Mouse (Mus musculus): Measurements from ENCODE around the gene Rnf157. TPM values are rescaled to one million over a fixed set of nuclear protein-coding genes. Genes with fewer than 3 reads are reported as not detected.

Rnf157 gene
- polyA plus RNA-seq, 1 experiment, result 2.3 TPM

DNA sequence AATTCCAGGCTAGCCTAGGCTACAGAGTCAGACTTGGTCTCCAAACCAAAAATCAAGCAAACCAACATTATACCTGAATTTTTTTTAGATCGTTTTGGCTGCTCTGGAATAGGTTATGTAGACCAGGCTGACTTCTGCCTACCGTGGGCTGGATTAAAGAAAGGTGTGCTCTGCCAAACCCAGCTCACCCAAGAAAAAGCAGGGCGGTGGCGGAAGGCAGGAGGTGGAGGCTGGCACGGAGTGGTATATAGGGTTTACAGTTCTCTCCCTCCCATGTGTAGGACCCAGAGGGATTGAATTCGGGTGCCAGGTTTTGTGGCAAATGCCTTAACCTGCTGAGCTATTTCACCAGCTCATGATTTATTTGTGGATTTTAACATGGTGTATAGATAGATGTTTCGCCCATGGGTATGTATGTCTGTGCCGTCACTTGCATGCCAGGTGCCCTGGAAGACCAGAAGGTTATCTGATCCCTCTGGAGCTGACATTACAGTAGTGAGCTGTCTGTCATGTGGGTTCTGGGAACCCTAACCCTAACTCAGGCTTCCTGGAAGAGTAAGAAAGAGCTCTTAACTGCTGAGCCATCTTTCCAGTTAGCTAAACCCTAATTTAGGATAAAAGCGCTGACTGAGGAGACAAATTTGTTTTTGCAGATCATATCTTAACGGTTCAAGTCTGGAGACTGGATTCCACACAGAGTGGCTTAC, 105.7 kb downstream of the Rnf157 start, which contains the start of gene Exoc7:
TSS of gene Exoc7 (minus strand) at position 215 of the 707 bp plus-strand sequence.
- no peak within 1 kb of the TSS for H3K27ac ChIP-seq (ENCODE audit: insufficient read depth, low read depth, low read length)
- TF ChIP-seq POLR2A (IDR thresholded peaks at IDR 0.05; ENCODE audit: low read depth, low read length) (no peak), CTCF (IDR thresholded peaks at IDR 0.05; ENCODE audit: extremely low read depth, insufficient read length, insufficient replicate concordance, low read depth, low read length) (no peak)
- peaks cover 19% of the 10 kb centered on the region for H3K36me3 ChIP-seq (ENCODE audit: control insufficient read depth, insufficient read depth, low read length)
- H3K4me1 ChIP-seq (ENCODE audit: control insufficient read depth, insufficient read depth, insufficient read length, low read length), result peaks cover 6% of the 10 kb centered on the region; the same call in 1 of the 2 replicates
- H3K27me3 ChIP-seq (ENCODE audit: control insufficient read depth, insufficient read depth, low read length), result no peaks in the 10 kb centered on the region
- 82% methylated on average over 10 of the region's 10 CpGs for WGBS
- H3K4me3 ChIP-seq (ENCODE audit: low read depth, low read length), result peak within 1 kb of the TSS; percentile 86

DNA sequence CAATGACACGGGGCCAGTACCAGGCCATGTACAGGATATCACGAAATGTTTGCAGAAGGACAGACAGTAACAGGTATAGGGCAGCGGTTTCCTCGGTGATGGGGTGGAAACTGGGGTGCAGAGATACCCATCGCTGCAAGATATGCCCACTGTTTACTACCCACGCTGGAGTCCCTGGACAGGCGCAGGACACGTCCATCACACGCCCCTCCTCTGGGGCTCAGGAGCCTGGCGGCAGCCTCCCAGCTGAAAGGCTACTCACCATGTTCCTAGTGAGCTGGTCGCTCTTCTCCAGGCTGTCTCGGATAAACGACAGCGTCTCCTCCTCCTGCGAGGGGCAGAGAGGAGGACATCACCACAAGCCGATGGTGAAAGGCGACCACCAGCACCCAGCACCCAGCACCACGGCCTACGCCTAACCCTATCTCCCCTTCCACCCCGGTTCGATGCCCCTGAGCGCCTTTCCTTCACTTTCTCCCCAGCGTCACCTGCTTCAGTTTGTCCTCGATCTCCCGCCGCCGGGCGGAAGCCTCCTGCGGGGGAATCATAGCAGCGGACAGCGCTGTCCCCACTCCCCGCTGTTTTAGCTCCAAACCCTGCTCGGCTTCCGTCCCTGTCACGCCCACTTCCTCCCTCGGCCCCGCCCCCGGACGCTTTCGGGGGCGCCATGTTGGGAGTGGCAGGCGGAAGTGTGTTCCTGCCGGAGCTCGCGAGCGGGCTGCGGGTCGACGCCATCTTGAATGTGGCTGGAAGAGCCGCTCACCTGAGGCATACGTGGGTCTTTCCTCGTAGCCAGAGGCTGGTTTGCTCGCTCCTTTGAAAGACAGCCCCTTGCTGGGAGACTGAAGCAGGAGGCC, 106.5 kb downstream of the Rnf157 start:
- Histone ChIP-seq H3K4me1 (ENCODE audit: control insufficient read depth, insufficient read depth, insufficient read length, low read length) (peaks cover 6% of the 10 kb centered on the region; the same call in 1 of the 2 replicates), H3K27me3 (ENCODE audit: control insufficient read depth, insufficient read depth, low read length) (no peaks in the 10 kb centered on the region), H3K4me3 (ENCODE audit: low read depth, low read length) (peak overlapping the region; percentile 86), H3K36me3 (ENCODE audit: control insufficient read depth, insufficient read depth, low read length) (peaks cover 20% of the 10 kb centered on the region), H3K27ac (ENCODE audit: insufficient read depth, low read depth, low read length) (no peak overlapping the region)
- WGBS, result under 1% methylated on average over 53 of the region's 53 CpGs
- no peak for TF ChIP-seq CTCF (IDR thresholded peaks at IDR 0.05; ENCODE audit: extremely low read depth, insufficient read length, insufficient replicate concordance, low read depth, low read length)
- peak; percentile 36; the same call in 1 of the 2 replicates for TF ChIP-seq POLR2A (IDR thresholded peaks at IDR 0.05; ENCODE audit: low read depth, low read length)

DNA sequence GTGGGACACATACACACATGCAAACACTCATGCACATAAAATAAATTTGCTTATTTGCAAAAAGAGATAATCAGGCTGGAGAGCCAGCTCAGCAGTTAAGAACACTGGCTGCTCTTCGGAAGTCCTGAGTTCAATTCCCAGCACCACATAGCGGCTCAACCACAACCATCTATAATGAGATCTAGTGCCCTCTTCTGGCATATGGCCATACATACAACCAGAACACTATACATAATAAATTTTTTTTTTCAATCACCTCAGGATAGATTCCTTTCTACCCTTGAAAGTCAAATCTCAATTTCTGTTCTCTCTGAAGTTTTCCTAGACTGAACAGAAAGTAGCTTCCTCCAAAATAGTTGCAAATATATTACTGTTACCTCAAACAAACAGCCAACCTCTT, 107.4 kb downstream of the Rnf157 start:
- 90% methylated on average over 2 of the region's 2 CpGs for WGBS
- Histone ChIP-seq H3K4me1 (ENCODE audit: control insufficient read depth, insufficient read depth, insufficient read length, low read length) (peaks cover 6% of the 10 kb centered on the region; the same call in 1 of the 2 replicates), H3K36me3 (ENCODE audit: control insufficient read depth, insufficient read depth, low read length) (peaks cover 23% of the 10 kb centered on the region), H3K4me3 (ENCODE audit: low read depth, low read length) (no peak overlapping the region), H3K27ac (ENCODE audit: insufficient read depth, low read depth, low read length) (no peak overlapping the region), H3K27me3 (ENCODE audit: control insufficient read depth, insufficient read depth, low read length) (no peaks in the 10 kb centered on the region)
- TF ChIP-seq CTCF (IDR thresholded peaks at IDR 0.05; ENCODE audit: extremely low read depth, insufficient read length, insufficient replicate concordance, low read depth, low read length) (no peak), POLR2A (IDR thresholded peaks at IDR 0.05; ENCODE audit: low read depth, low read length) (no peak)

GRCm38 (mm10) chr11:116298621-116299020, 114.2 kb downstream of the Rnf157 start:
- peaks cover 31% of the 10 kb centered on the region for H3K36me3 ChIP-seq (ENCODE audit: control insufficient read depth, insufficient read depth, low read length)
- 94% methylated on average over 6 of the region's 6 CpGs for WGBS
- no peaks in the 10 kb centered on the region for H3K27me3 ChIP-seq (ENCODE audit: control insufficient read depth, insufficient read depth, low read length)
- no peak overlapping the region for H3K4me3 ChIP-seq (ENCODE audit: low read depth, low read length)
- H3K4me1 ChIP-seq (ENCODE audit: control insufficient read depth, insufficient read depth, insufficient read length, low read length), result peaks cover 7% of the 10 kb centered on the region
- H3K27ac ChIP-seq (ENCODE audit: insufficient read depth, low read depth, low read length), result no peak overlapping the region
- TF ChIP-seq POLR2A (IDR thresholded peaks at IDR 0.05; ENCODE audit: low read depth, low read length) (no peak), CTCF (IDR thresholded peaks at IDR 0.05; ENCODE audit: extremely low read depth, insufficient read length, insufficient replicate concordance, low read depth, low read length) (no peak)

GRCm38 (mm10) chr11:116298221-116298620, 114.6 kb downstream of the Rnf157 start:
- Histone ChIP-seq H3K4me3 (ENCODE audit: low read depth, low read length) (no peak overlapping the region), H3K4me1 (ENCODE audit: control insufficient read depth, insufficient read depth, insufficient read length, low read length) (peaks cover 9% of the 10 kb centered on the region), H3K36me3 (ENCODE audit: control insufficient read depth, insufficient read depth, low read length) (peaks cover 27% of the 10 kb centered on the region), H3K27me3 (ENCODE audit: control insufficient read depth, insufficient read depth, low read length) (no peaks in the 10 kb centered on the region), H3K27ac (ENCODE audit: insufficient read depth, low read depth, low read length) (no peak overlapping the region)
- 94% methylated on average over 11 of the region's 11 CpGs for WGBS
- TF ChIP-seq CTCF (IDR thresholded peaks at IDR 0.05; ENCODE audit: extremely low read depth, insufficient read length, insufficient replicate concordance, low read depth, low read length) (no peak), POLR2A (IDR thresholded peaks at IDR 0.05; ENCODE audit: low read depth, low read length) (0 out of 2 replicates have a peak, but pooled peaks have one; percentile 0)

DNA sequence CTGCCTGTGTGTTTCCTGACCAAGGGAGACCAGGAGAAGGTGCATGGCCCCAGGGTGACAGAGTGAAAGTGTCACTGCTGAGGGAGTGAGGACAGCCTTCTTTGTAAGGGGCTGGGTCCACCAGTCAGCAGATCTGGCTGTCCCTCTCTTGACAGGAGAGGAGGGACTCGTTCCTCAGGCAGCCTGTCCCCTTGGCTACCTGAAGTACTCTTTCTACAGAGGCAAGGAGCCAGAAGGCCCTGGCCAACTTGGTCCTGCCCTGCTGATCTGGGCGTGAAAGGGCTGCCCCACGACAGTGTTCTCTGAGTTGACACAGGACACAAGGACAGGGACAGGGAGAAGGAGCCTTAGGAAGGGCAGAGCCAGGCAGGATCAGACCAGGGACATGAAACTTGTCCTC, 115.8 kb downstream of the Rnf157 start:
- Histone ChIP-seq H3K27ac (ENCODE audit: insufficient read depth, low read depth, low read length) (no peak overlapping the region), H3K36me3 (ENCODE audit: control insufficient read depth, insufficient read depth, low read length) (peaks cover 24% of the 10 kb centered on the region; the same call in 1 of the 2 replicates), H3K27me3 (ENCODE audit: control insufficient read depth, insufficient read depth, low read length) (no peaks in the 10 kb centered on the region), H3K4me3 (ENCODE audit: low read depth, low read length) (no peak overlapping the region), H3K4me1 (ENCODE audit: control insufficient read depth, insufficient read depth, insufficient read length, low read length) (peaks cover 9% of the 10 kb centered on the region)
- TF ChIP-seq CTCF (IDR thresholded peaks at IDR 0.05; ENCODE audit: extremely low read depth, insufficient read length, insufficient replicate concordance, low read depth, low read length) (no peak), POLR2A (IDR thresholded peaks at IDR 0.05; ENCODE audit: low read depth, low read length) (no peak)
- 63% methylated on average over 3 of the region's 3 CpGs for WGBS
